Mouse (Mus musculus) hindbrain, embryonic 16.5 days (tissue): ENCODE data around the gene Tcp11l2. TPM values are rescaled to one million over a fixed set of nuclear protein-coding genes. Genes with fewer than 3 reads are reported as not detected.

Source experiments
- ATAC-seq: fragments of 200-750 bp; cut with Nextera tagmentation; 2 replicates; pipeline ENCODE4 v1.8.0; 2017; ENCODE audit warnings: moderate TSS enrichment, moderate library complexity
- H3K27ac ChIP-seq: fragments of 300-500 bp; sonication (generic); 2 replicates; pipeline ENCODE4 v1.5.1; 2014; ENCODE audit warnings: low read depth, mild to moderate bottlenecking, control low read depth, low read length, moderate library complexity
- H3K27me3 ChIP-seq: fragments of 300-500 bp; sonication (generic); replicated peaks from 2 replicates; pipeline ENCODE4 v1.6.1; 2014; ENCODE audit warnings: low read length; ENCODE audit not compliant: control insufficient read depth, insufficient read depth
- H3K36me3 ChIP-seq: fragments of 300-500 bp; sonication (generic); 2 replicates; pipeline ENCODE4 v1.6.1; 2014; ENCODE audit warnings: mild to moderate bottlenecking, low read length, moderate library complexity, mixed read lengths; ENCODE audit not compliant: control insufficient read depth, insufficient read depth
- H3K4me1 ChIP-seq: fragments of 300-500 bp; sonication (generic); 2 replicates; pipeline ENCODE4 v1.6.1; 2014; ENCODE audit warnings: low read depth, low read length; ENCODE audit not compliant: control insufficient read depth, insufficient read depth
- H3K4me2 ChIP-seq: fragments of 300-500 bp; sonication (generic); 2 replicates; pipeline ENCODE4 v1.6.1; 2014; ENCODE audit warnings: mild to moderate bottlenecking, low read length, control low read depth, moderate library complexity
- H3K4me3 ChIP-seq: fragments of 300-500 bp; sonication (generic); 2 replicates; pipeline ENCODE4 v1.5.1; 2014; ENCODE audit warnings: mild to moderate bottlenecking, low read length, control low read depth, moderate library complexity
- H3K9ac ChIP-seq: fragments of 300-500 bp; sonication (generic); 2 replicates; pipeline ENCODE4 v1.6.1; 2014; ENCODE audit warnings: low read depth, mild to moderate bottlenecking, control low read depth, low read length, moderate library complexity
- H3K9me3 ChIP-seq: fragments of 300-500 bp; sonication (generic); 2 replicates; pipeline ENCODE4 v1.6.1; 2014; ENCODE audit warnings: mild to moderate bottlenecking, low read length, moderate library complexity; ENCODE audit not compliant: control insufficient read depth
- WGBS: fragments of 180-500 bp; shearing (Covaris S2); extraction: QIAGEN DNeasy Blood & Tissue Kit; methylation state at CpG from one replicate; pipeline ENCODE4 v1.1.7; 2014; 5-methylcytosine and 5-hydroxymethylcytosine counted together
- polyA plus RNA-seq: library from polyadenylated mRNA; unstranded; fragments of >200 nt; fragmentation: Nextera tagmentation; extraction: Ambion mirVana; gene quantifications from 2 replicates; pipeline ENCODE4 v1.2.1, GENCODE M21; 2015

Gene Tcp11l2
- 21.8 and 24.6 TPM in 2 replicates for polyA plus RNA-seq

DNA sequence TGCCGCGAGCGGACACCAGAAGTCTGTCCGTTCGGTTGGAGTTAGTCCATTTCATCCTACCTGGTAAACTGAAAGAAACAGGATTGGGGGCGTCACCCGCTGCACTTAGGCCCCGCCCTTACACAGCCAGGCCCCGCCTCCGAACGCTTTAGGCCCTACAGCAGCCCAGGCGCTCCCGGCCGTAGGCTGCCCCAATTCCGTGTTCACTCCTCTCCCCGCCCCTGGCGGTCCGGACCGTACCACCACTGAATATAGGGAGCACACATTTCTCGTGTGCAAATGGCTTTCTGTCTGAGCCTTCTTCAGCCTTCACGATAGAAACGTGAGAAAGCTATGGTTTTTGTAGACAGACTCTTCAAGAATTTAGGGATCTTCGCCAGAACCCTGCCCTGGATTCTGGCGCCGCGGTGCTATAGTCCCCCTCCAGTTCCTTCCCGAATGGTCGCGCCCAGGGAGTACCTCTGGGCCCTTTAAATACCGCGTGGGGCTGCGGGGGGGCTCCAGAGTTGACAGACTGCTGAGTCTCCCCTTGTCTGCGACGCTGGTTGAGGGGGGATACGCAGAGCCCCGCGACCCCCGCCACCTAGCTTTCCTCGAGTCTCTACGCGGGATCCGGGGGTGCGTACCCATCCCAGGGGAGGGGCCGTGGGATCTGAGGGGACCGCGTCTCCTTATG, at the start of gene Tcp11l2:
Tcp11l2 (plus strand) TSS at position 232 of the 676 bp plus-strand sequence.
- no peaks in the 10 kb centered on the region for H3K36me3 ChIP-seq
- H3K4me2 ChIP-seq = peak within 1 kb of the TSS; percentile 80
- H3K27ac ChIP-seq = peak within 1 kb of the TSS; percentile 86
- peak within 1 kb of the TSS; percentile 95 for H3K4me3 ChIP-seq
- under 1% methylated on average over 46 of the region's 46 CpGs for WGBS
- H3K9me3 ChIP-seq = no peaks in the 10 kb centered on the region
- ATAC-seq = peak; percentile 99
- H3K9ac ChIP-seq = peak within 1 kb of the TSS; percentile 81
- no peaks in the 10 kb centered on the region for H3K27me3 ChIP-seq
- H3K4me1 ChIP-seq = peaks cover 8% of the 10 kb centered on the region

DNA sequence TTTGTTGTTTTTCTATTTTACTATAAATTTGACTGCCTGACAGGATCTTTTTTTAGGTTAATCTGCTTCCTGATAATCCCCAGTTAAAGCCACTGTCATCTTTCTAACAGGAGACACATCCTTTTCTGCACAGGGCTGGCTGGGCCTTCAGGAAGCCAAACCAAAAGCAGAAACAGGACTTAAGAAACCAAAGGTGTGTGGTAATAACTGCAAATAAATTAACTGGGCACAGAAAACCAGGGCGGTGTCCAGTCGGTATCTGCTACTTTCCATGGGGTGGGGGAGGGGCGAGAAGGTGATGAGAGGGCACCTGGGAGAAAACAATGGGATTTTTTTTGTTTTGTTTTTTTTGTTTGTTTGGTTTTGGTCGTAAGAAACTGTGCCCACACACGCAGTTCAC, 49.4 kb upstream of the Tcp11l2 start:
- 73% methylated on average over 5 of the region's 5 CpGs for WGBS
- H3K9me3 ChIP-seq = no peaks in the 10 kb centered on the region
- peaks cover 22% of the 10 kb centered on the region for H3K4me1 ChIP-seq
- ATAC-seq = no peak
- no peak overlapping the region for H3K4me3 ChIP-seq
- peaks cover 8% of the 10 kb centered on the region for H3K36me3 ChIP-seq
- no peaks in the 10 kb centered on the region for H3K27me3 ChIP-seq
- no peak overlapping the region for H3K4me2 ChIP-seq
- H3K9ac ChIP-seq = no peak overlapping the region
- no peak overlapping the region for H3K27ac ChIP-seq

DNA sequence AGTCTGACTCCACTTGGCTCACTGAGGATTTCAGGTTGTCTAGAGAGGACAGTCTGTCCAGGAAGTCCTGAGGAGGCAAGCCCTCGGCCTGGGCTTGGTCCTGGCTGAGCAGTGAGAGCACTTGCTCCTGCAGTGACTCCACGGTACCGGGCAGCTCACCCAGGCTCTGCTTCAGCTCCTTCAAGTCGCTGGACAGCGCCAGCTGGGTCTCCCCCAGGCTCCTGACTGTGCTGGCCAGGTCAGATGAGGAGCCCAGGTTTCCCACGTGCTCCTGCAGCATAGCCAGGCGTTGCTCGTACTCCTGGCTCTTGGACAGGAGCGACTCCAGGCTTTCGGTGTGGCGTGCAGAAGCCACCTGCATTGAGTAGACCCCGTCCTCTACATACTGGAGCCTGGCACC, 48.8 kb upstream of the Tcp11l2 start:
- Histone ChIP-seq H3K9ac (no peak overlapping the region), H3K4me3 (no peak overlapping the region), H3K27me3 (no peaks in the 10 kb centered on the region), H3K4me2 (no peak overlapping the region), H3K9me3 (no peaks in the 10 kb centered on the region), H3K4me1 (peaks cover 28% of the 10 kb centered on the region), H3K27ac (no peak overlapping the region), H3K36me3 (peaks cover 8% of the 10 kb centered on the region)
- no peak for ATAC-seq
- WGBS = 84% methylated on average over 12 of the region's 12 CpGs

DNA sequence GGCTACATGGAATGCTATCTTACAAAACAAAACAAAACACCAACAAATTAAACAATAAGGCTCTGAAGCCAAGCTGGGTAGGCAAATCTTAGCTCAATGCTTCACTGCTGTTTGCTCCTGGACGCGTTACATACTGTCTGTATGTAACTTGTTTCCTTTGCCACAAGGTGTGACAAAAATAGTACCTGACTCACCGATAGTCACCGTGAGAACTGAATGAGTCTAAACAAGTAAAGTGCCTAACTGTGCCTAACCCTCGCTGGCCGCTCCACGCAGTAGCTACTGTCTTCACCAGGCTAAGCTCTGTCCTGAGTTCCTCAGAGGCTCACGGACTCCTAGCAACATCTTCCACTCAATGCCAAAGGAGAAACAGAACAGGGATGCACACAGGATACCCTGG, 46.0 kb upstream of the Tcp11l2 start:
- H3K9me3 ChIP-seq = no peaks in the 10 kb centered on the region
- peak overlapping the region; percentile 79; the same call in 1 of the 2 replicates for H3K4me2 ChIP-seq
- H3K27me3 ChIP-seq = no peaks in the 10 kb centered on the region
- no peak overlapping the region for H3K4me3 ChIP-seq
- WGBS = 86% methylated on average over 8 of the region's 8 CpGs
- no peak overlapping the region for H3K27ac ChIP-seq
- peaks cover 33% of the 10 kb centered on the region for H3K4me1 ChIP-seq
- H3K9ac ChIP-seq = no peak overlapping the region
- peaks cover 8% of the 10 kb centered on the region for H3K36me3 ChIP-seq
- ATAC-seq = no peak

DNA sequence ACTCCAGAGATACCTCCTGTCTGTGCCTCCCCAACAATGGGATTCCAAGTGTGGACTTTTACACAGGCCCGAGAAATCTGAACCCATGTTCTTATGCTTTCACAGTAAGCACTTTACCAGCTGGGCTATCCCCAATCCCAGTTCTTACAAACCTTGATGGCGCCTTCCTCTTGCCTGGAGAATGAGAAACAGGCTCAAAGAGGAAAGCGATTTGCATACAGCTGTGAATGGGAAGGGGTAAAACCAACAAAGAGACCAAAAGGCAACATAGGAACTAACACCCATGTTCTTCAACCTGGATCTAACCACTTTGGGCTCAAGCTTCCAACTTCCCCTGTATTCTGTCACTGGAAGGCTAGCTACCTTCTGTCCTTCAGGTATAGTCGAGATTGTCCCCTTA, 44.9 kb upstream of the Tcp11l2 start:
- ATAC-seq = no peak
- H3K4me3 ChIP-seq = no peak overlapping the region
- H3K36me3 ChIP-seq = peaks cover 8% of the 10 kb centered on the region
- H3K4me1 ChIP-seq = peaks cover 33% of the 10 kb centered on the region
- WGBS = 70% methylated on average over 4 of the region's 4 CpGs
- H3K9me3 ChIP-seq = no peaks in the 10 kb centered on the region
- H3K27ac ChIP-seq = no peak overlapping the region
- H3K27me3 ChIP-seq = no peaks in the 10 kb centered on the region
- peak overlapping the region; percentile 79 for H3K4me2 ChIP-seq
- H3K9ac ChIP-seq = no peak overlapping the region

DNA sequence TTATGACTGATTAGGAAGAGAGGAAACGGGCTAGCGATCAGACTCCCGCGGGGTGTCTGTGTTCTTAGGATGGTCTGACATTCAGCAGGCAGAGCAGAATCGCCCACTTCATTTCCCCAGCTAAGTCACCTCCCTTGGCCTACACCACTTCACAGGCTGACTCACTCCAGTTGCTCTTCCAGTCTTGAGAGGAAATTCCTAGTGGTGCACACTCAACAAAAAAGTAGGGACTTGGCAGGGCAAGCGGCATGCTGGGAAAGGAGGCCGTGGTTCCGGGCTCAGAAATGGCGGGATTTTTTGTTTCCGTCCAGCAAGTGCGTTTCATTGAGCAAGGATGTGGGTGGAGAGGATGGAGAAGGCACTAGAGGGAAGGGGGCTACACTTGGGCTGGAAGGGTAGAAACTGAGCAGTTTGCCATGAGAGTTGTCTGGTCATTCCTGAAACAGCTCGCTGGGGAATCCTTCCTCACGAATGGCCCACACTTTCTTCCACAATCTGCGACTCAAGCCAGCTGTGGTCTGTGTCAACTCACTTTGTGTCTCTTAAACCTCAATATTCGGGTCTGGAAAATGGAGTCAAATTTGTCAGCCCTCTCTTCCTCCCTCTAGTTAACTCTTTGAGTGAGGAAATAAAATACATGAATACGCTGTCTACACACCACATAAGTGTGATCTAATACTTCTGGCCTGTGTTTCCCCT, 44.1 kb upstream of the Tcp11l2 start:
- Histone ChIP-seq H3K9me3 (no peaks in the 10 kb centered on the region), H3K4me1 (peaks cover 33% of the 10 kb centered on the region), H3K4me3 (peak overlapping the region; percentile 80), H3K36me3 (peaks cover 5% of the 10 kb centered on the region), H3K27me3 (no peaks in the 10 kb centered on the region), H3K4me2 (peak overlapping the region; percentile 79), H3K9ac (peak overlapping the region; percentile 95), H3K27ac (no peak overlapping the region)
- 63% methylated on average over 16 of the region's 16 CpGs for WGBS
- no peak for ATAC-seq

DNA sequence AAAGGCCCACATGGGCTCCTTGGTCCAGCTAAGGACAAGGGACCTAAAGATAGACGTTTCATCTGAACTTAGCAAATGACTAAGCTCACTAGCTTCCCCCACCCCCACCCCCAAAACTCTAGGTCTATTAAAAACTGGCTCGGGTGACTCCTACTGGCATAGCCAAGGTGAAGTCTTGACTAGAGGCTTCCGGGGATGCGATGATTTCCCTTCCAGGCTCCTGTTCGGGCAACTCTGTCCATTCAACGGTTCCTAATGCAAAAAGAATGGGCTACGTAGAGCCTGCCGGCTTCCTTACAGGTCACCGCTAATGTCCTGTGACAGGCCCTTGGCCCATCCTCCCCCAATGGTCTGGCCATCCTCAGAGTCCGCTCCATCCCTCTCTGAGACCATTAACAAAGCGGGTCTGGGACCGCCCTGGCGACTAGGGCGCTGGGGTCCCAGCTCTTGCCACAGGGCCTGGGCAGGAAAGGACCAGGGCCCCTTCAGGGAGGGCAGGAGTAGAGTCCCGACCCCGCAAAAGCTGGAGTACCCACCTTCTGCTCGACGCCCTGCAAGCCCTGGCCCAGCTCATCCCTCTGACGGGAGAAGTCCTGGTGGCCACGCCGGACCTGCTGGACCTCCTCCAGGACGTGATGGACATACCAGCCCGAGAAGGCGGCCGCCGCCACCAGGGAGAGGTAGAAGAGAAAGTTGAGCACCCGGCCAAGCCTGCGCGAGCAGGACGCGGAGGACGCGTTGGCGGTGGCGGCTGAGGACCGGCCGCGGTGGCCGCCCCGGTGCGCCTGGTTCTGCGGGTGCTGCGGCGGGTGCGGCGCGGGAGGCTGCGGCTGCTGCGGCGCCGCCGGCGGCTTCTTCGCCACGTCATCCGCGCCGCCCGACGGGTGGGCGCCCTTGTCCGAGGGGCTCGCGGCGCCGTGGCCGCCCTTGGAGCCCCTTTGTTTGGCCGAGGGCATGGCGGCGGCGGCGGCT, 43.2 kb upstream of the Tcp11l2 start:
- Histone ChIP-seq H3K9ac (peak overlapping the region; percentile 95), H3K27ac (peak overlapping the region; percentile 91), H3K4me1 (peaks cover 33% of the 10 kb centered on the region), H3K9me3 (no peaks in the 10 kb centered on the region), H3K4me3 (peak overlapping the region; percentile 80), H3K27me3 (no peaks in the 10 kb centered on the region), H3K4me2 (peak overlapping the region; percentile 79), H3K36me3 (no peaks in the 10 kb centered on the region)
- under 1% methylated on average over 28 of the region's 72 CpGs for WGBS
- ATAC-seq = peak; percentile 63

DNA sequence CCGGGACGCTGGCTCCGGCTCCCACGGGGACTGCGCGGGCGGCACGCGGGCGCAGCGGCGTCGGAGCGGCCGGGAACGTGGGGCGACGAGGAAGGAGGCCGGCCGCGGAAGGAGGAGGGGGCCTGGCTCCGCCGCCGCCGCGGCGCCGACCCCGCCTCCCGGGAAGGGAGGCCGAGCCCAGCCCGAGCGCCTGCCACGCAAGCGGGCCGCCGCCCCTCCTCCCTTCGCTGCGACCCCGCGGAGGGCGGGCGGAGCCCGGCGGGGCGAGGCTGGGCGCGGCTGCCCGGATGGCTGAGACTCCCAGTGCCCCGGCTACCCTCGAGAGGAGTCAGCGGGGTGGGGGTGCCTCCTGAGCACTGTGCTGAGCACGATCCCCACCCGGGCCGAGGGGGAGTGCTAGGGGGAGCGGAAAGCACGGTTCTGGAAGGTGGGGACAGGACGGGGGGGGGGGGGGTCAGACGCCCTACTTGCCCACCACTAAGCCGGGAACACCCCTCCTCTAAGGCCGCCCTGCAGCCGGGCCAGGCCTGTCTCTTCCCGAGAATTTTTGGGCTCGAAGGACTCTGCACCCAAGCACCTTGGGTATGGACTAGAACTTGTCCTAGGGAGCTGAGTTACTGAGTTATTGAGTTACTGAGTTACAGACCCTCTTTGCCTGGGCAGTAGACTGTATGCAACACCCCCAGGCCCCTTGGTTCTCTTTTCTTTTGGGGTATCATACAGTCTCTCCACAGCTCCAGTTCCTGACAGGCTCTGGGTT, 42.3 kb upstream of the Tcp11l2 start, which contains the start of gene Ckap4:
Ckap4 (minus strand) TSS at position 151 of the 760 bp plus-strand sequence.
- WGBS = 2% methylated on average over 32 of the region's 64 CpGs
- no peaks in the 10 kb centered on the region for H3K9me3 ChIP-seq
- no peaks in the 10 kb centered on the region for H3K27me3 ChIP-seq
- peaks cover 33% of the 10 kb centered on the region for H3K4me1 ChIP-seq
- H3K4me2 ChIP-seq = peak within 1 kb of the TSS; percentile 79
- H3K9ac ChIP-seq = peak within 1 kb of the TSS; percentile 95
- H3K27ac ChIP-seq = peak within 1 kb of the TSS; percentile 91
- peak; percentile 88 for ATAC-seq
- peak within 1 kb of the TSS; percentile 80 for H3K4me3 ChIP-seq
- no peaks in the 10 kb centered on the region for H3K36me3 ChIP-seq
